Mouse (Mus musculus): ENCODE measurements around the gene Kank2.
"Not testable (repeated sequence)": the region's sequence is repeated elsewhere in the genome, so short reads cannot be mapped to it uniquely, and the experiment has no call there.

The Kank2 gene

GRCm38 (mm10) chr9:21818125-21818524 is 19.6 kb upstream of the Kank2 start:
- DNase-seq (ENCODE audit: low spot score), result no peak

GRCm38 (mm10) chr9:21816716-21817305 is 18.3 kb upstream of the Kank2 start:
- DNase-seq (ENCODE audit: low spot score), result no peak

- no peak for DNase-seq (ENCODE audit: low spot score)
Observed at GRCm38 (mm10) chr9:21811170-21811569, 12.6 kb upstream of the Kank2 start.

GRCm38 (mm10) chr9:21808561-21808960 is 10.0 kb upstream of the Kank2 start:
- DNase-seq (ENCODE audit: low spot score), result no peak

GRCm38 (mm10) chr9:21806976-21807375 is 8.4 kb upstream of the Kank2 start:
- DNase-seq (ENCODE audit: low spot score), result no peak

- DNase-seq (ENCODE audit: low spot score), result no peak
Observed at GRCm38 (mm10) chr9:21806363-21806762, 7.8 kb upstream of the Kank2 start.

- peak; percentile 80 for DNase-seq (ENCODE audit: low spot score)
Observed at GRCm38 (mm10) chr9:21803986-21804644, 5.6 kb upstream of the Kank2 start.

- no peak for DNase-seq (ENCODE audit: low spot score)
Observed at GRCm38 (mm10) chr9:21801591-21801990, 3.0 kb upstream of the Kank2 start.

GRCm38 (mm10) chr9:21801121-21801520 is 2.6 kb upstream of the Kank2 start:
- DNase-seq (ENCODE audit: low spot score), result no peak

GRCm38 (mm10) chr9:21799010-21799350 is 436 bp upstream of the Kank2 start:
- DNase-seq (ENCODE audit: low spot score), result no peak

- peak; percentile 62 for DNase-seq (ENCODE audit: low spot score)
Observed at GRCm38 (mm10) chr9:21797921-21798344, 611 bp downstream of the Kank2 start.

- DNase-seq (ENCODE audit: low spot score), result no peak
Observed at GRCm38 (mm10) chr9:21796919-21797318, 1.6 kb downstream of the Kank2 start.

- DNase-seq (ENCODE audit: low spot score), result no peak
Observed at GRCm38 (mm10) chr9:21796259-21796658, 2.3 kb downstream of the Kank2 start.

GRCm38 (mm10) chr9:21795579-21795978 is 3.0 kb downstream of the Kank2 start:
- DNase-seq (ENCODE audit: low spot score), result no peak

GRCm38 (mm10) chr9:21794925-21795324 is 3.6 kb downstream of the Kank2 start:
- no peak for DNase-seq (ENCODE audit: low spot score)

- DNase-seq (ENCODE audit: low spot score), result no peak
Observed at GRCm38 (mm10) chr9:21794344-21794834, 4.2 kb downstream of the Kank2 start.

GRCm38 (mm10) chr9:21793507-21793906 is 5.0 kb downstream of the Kank2 start:
- DNase-seq (ENCODE audit: low spot score), result not testable (repeated sequence)

GRCm38 (mm10) chr9:21792644-21793043 is 5.9 kb downstream of the Kank2 start:
- DNase-seq (ENCODE audit: low spot score), result peak; percentile 43

GRCm38 (mm10) chr9:21791861-21792260 is 6.7 kb downstream of the Kank2 start:
- peak; percentile 66 for DNase-seq (ENCODE audit: low spot score)

- DNase-seq (ENCODE audit: low spot score), result no peak
Observed at GRCm38 (mm10) chr9:21788234-21788633, 10.3 kb downstream of the Kank2 start.

GRCm38 (mm10) chr9:21787654-21788053 is 10.9 kb downstream of the Kank2 start:
- peak; percentile 58 for DNase-seq (ENCODE audit: low spot score)

GRCm38 (mm10) chr9:21786906-21787305 is 11.6 kb downstream of the Kank2 start:
- DNase-seq (ENCODE audit: low spot score), result no peak

- DNase-seq (ENCODE audit: low spot score), result not testable (repeated sequence)
Observed at GRCm38 (mm10) chr9:21786309-21786708, 12.2 kb downstream of the Kank2 start.

Data from ovary, adult 18-20 months (tissue).